Mouse (Mus musculus): ENCODE measurements around the gene Tnpo1. TPM values are rescaled to one million over a fixed set of nuclear protein-coding genes. Genes with fewer than 3 reads are reported as not detected.
A peak's percentile ranks its signal among the peaks of the same experiment; 100 is the strongest.

Gene Tnpo1
- polyA plus RNA-seq, 1 experiment: 15.2 TPM

DNA sequence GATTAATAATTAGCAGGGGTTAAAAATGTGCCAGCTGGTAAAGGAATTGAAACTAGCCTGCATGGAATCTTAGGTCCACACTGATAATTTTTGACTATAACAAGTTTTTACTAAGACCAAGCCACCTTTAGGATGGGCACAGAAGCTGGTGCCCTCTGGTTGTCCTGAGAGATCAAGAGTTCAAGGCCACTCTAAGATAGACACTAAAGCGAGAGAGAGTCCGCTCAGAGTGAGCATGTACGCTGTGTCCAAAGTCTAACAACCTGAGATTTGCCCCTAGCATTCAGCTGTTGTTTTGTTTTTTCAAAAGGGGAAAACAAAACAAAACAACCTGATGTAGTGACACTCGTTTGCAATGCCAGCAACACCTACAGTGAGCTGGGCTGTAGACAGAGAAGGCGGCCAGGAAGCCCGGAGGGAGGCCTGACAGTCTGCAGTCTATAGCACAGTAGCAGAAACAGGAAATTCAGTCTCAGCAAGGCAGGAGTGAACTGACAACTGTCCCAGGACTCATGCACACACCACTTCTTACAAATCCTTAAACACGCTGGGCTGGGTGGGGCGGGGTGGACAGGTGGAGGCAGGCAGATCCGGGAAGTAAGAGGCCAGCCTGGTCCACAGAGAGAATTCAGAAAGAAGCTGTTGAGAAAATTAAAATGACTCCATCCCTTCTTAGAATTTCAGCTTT is 57.8 kb downstream of the Tnpo1 start:
- TF ChIP-seq POLR2A (IDR thresholded peaks at IDR 0.05; ENCODE audit: low read depth, low read length) (no peak), CTCF (IDR thresholded peaks at IDR 0.05; ENCODE audit: extremely low read depth, insufficient read depth, insufficient read length, insufficient replicate concordance) (no peak)
- H3K4me3 ChIP-seq (ENCODE audit: extremely low read depth, insufficient read depth, insufficient read length): no peak overlapping the region
- H3K27me3 ChIP-seq (ENCODE audit: control insufficient read depth, insufficient read depth, low read length): no peaks in the 10 kb centered on the region
- WGBS: 93% methylated on average over 9 of the region's 9 CpGs
- H3K36me3 ChIP-seq (ENCODE audit: control insufficient read depth, insufficient read depth, low read length): peaks cover 43% of the 10 kb centered on the region
- no peaks in the 10 kb centered on the region for H3K4me1 ChIP-seq (ENCODE audit: control insufficient read depth, insufficient read depth, insufficient read length)
- DNase-seq (ENCODE audit: low read depth in 1 of 2, low spot score in 2 of 2): no peak
- H3K27ac ChIP-seq (ENCODE audit: insufficient read depth, low read length): no peak overlapping the region

DNA sequence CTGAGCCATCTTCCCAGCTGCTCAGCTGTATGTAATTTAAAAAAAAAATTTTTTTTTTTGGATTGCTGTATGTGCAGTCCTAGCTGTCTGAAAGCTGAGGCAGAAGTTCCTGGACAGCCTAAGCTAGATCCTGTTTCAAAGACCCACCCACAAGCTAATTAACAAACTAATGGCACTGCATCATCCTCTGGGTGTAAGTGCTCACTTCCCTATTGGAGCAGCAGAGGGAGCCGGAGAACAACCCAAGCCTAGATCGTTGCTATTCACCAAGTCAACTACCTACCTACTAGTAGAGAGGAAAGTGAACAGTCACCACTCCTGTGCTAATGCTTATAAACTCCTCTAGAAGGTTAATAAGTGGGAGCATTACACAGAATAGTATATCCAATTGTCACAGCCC is 58.4 kb downstream of the Tnpo1 start:
- TF ChIP-seq POLR2A (IDR thresholded peaks at IDR 0.05; ENCODE audit: low read depth, low read length) (no peak), CTCF (IDR thresholded peaks at IDR 0.05; ENCODE audit: extremely low read depth, insufficient read depth, insufficient read length, insufficient replicate concordance) (peak; percentile 72; the same call in 1 of the 2 replicates)
- H3K27ac ChIP-seq (ENCODE audit: insufficient read depth, low read length): no peak overlapping the region
- H3K4me3 ChIP-seq (ENCODE audit: extremely low read depth, insufficient read depth, insufficient read length): no peak overlapping the region
- DNase-seq (ENCODE audit: low read depth in 1 of 2, low spot score in 2 of 2): peak; percentile 34 to 45
- no peaks in the 10 kb centered on the region for H3K4me1 ChIP-seq (ENCODE audit: control insufficient read depth, insufficient read depth, insufficient read length)
- H3K36me3 ChIP-seq (ENCODE audit: control insufficient read depth, insufficient read depth, low read length): peaks cover 45% of the 10 kb centered on the region
- H3K27me3 ChIP-seq (ENCODE audit: control insufficient read depth, insufficient read depth, low read length): no peaks in the 10 kb centered on the region
- WGBS: 26% methylated on average over 2 of the region's 2 CpGs

DNA sequence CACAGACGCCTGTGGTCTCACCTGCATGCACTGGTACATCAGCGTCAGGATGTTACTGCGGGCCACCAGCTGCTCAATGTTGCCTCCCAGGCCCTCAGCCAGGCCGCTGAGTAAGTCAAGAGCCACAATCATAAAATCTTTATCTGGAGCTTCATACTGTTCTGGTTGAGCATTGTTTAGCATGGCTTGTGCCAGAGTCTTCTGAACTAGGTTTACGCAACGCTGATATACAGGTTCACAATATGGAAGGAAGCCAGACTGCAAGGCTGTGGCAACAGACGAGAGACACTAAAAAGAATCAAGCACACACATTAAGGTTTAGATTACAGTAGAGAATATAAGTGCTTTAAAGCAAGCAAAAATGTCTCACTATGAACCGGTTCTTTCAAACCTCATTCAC is 70.9 kb downstream of the Tnpo1 start:
- no peaks in the 10 kb centered on the region for H3K27me3 ChIP-seq (ENCODE audit: control insufficient read depth, insufficient read depth, low read length)

DNA sequence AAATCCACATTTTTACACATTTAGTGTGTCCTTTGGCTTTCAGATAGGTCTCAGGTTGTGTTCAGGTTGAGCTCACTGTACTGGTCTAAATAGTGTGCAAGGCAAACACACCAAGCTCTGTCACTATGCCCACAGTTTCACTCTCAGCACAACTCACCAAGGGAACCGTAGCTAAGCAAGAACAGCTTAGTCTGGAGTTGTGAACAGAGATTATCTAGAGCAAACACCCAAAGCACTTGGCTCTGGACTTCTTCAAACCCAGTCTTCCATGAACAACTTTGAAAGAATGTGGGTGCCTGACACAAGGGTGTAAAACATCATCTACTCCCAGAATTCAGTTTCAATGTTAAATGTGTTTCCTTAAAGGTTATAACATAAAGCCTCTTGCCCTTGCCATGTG is 80.4 kb downstream of the Tnpo1 start:
- WGBS: 97% methylated on average over 1 of the region's 1 CpGs
- no peak for DNase-seq (ENCODE audit: low read depth in 1 of 2, low spot score in 2 of 2)
- H3K27ac ChIP-seq (ENCODE audit: insufficient read depth, low read length): no peak overlapping the region

More for the DNA sequence above, 70.9 kb downstream of the Tnpo1 start:
- H3K27ac ChIP-seq (ENCODE audit: insufficient read depth, low read length): no peak overlapping the region
- no peaks in the 10 kb centered on the region for H3K4me1 ChIP-seq (ENCODE audit: control insufficient read depth, insufficient read depth, insufficient read length)
- no peak for TF ChIP-seq POLR2A (IDR thresholded peaks at IDR 0.05; ENCODE audit: low read depth, low read length)
- TF ChIP-seq CTCF (IDR thresholded peaks at IDR 0.05; ENCODE audit: extremely low read depth, insufficient read depth, insufficient read length, insufficient replicate concordance): no peak
- H3K36me3 ChIP-seq (ENCODE audit: control insufficient read depth, insufficient read depth, low read length): peaks cover 46% of the 10 kb centered on the region
- no peak overlapping the region for H3K4me3 ChIP-seq (ENCODE audit: extremely low read depth, insufficient read depth, insufficient read length)
- DNase-seq (ENCODE audit: low read depth in 1 of 2, low spot score in 2 of 2): no peak
- WGBS: 91% methylated on average over 8 of the region's 8 CpGs

DNA sequence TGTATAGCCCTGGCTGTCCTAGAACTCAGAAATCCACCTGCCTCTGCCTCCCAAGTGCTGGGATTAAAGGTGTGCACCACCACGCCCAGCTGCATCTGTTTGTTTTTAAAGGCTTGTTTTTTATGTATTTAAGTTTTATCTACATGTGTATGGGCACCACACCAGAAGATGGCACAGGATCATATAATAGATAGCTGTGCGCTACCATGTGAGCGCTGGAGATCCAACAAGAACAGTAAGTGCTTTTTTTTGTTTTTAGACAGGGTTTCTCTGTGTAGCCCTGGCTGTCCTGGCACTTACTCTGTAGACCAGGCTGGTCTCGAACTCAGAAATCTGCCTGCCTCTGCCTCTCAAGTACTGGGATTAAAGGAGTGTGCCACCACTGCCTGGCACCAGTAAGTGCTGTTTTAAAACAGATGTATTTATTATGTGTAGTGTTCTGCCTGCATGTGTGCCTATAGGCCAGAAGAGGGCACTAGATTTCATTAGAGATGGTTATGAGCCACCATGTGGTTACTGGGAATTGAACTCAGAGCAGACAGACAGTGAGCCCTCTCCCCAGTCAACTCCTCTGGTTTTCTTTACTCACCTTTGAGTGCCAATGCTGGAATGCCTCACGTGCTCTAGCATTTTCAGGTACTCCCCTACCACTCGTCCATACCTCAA is 89.6 kb downstream of the Tnpo1 start:
- no peak overlapping the region for H3K27ac ChIP-seq (ENCODE audit: insufficient read depth, low read length)
- H3K4me1 ChIP-seq (ENCODE audit: control insufficient read depth, insufficient read depth, insufficient read length): peaks cover 3% of the 10 kb centered on the region; the same call in 1 of the 2 replicates
- DNase-seq (ENCODE audit: low read depth in 1 of 2, low spot score in 2 of 2): no peak
- WGBS: 88% methylated on average over 6 of the region's 6 CpGs
- no peak overlapping the region for H3K4me3 ChIP-seq (ENCODE audit: extremely low read depth, insufficient read depth, insufficient read length)
- TF ChIP-seq POLR2A (IDR thresholded peaks at IDR 0.05; ENCODE audit: low read depth, low read length): no peak
- TF ChIP-seq CTCF (IDR thresholded peaks at IDR 0.05; ENCODE audit: extremely low read depth, insufficient read depth, insufficient read length, insufficient replicate concordance): no peak
- H3K27me3 ChIP-seq (ENCODE audit: control insufficient read depth, insufficient read depth, low read length): no peaks in the 10 kb centered on the region
- H3K36me3 ChIP-seq (ENCODE audit: control insufficient read depth, insufficient read depth, low read length): peaks cover 4% of the 10 kb centered on the region

More for the DNA sequence above, 80.4 kb downstream of the Tnpo1 start:
- no peak for TF ChIP-seq CTCF (IDR thresholded peaks at IDR 0.05; ENCODE audit: extremely low read depth, insufficient read depth, insufficient read length, insufficient replicate concordance)
- TF ChIP-seq POLR2A (IDR thresholded peaks at IDR 0.05; ENCODE audit: low read depth, low read length): no peak
- peaks cover 18% of the 10 kb centered on the region for H3K36me3 ChIP-seq (ENCODE audit: control insufficient read depth, insufficient read depth, low read length)
- no peaks in the 10 kb centered on the region for H3K4me1 ChIP-seq (ENCODE audit: control insufficient read depth, insufficient read depth, insufficient read length)
- H3K27me3 ChIP-seq (ENCODE audit: control insufficient read depth, insufficient read depth, low read length): no peaks in the 10 kb centered on the region
- no peak overlapping the region for H3K4me3 ChIP-seq (ENCODE audit: extremely low read depth, insufficient read depth, insufficient read length)

DNA sequence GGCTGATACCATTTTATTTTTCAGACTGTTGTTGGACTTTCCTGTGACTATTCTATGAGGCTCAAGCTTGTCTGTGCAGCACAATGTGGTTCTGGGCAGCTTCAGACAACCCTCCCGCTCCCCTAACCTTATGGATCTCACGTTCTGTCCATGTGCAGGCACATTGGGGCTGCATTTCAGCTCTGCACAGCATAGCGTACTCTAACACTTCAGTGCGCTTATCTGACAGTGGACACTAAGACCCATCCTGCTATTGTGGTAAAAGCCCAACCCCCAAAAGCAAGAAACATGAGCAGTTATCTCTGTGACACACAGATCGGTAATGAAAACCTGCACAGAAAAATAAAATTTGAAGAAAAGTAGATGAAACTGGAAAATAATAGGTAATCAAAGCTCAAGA is 90.4 kb downstream of the Tnpo1 start:
- WGBS: 83% methylated on average over 5 of the region's 5 CpGs
- TF ChIP-seq POLR2A (IDR thresholded peaks at IDR 0.05; ENCODE audit: low read depth, low read length) (no peak), CTCF (IDR thresholded peaks at IDR 0.05; ENCODE audit: extremely low read depth, insufficient read depth, insufficient read length, insufficient replicate concordance) (no peak)

DNA sequence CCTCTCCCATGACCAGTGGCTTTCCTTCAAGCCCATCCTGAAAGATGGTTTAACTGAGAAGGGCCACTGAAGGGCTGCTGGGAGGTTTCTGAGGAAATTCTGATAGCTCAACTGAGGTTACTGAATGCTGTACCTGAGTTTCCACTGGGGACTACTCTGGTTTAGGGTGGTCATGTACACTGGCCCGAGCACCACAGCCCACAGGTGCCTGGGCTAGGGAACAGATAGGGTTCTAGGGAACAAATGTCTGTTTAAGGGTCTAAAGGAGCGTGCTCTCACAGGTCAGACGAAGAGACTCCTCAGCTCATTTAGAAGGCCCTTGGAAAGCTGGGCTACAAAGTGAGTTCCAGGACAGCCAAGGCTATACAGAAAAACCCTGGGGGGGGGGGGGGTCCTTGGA is 91.5 kb downstream of the Tnpo1 start:
- H3K4me3 ChIP-seq (ENCODE audit: extremely low read depth, insufficient read depth, insufficient read length): no peak overlapping the region
- H3K36me3 ChIP-seq (ENCODE audit: control insufficient read depth, insufficient read depth, low read length): peaks cover 1% of the 10 kb centered on the region; the same call in 1 of the 2 replicates
- H3K27ac ChIP-seq (ENCODE audit: insufficient read depth, low read length): no peak overlapping the region
- H3K4me1 ChIP-seq (ENCODE audit: control insufficient read depth, insufficient read depth, insufficient read length): peaks cover 3% of the 10 kb centered on the region; the same call in 1 of the 2 replicates
- no peaks in the 10 kb centered on the region for H3K27me3 ChIP-seq (ENCODE audit: control insufficient read depth, insufficient read depth, low read length)
- WGBS: 91% methylated on average over 3 of the region's 3 CpGs
- DNase-seq (ENCODE audit: low read depth in 1 of 2, low spot score in 2 of 2): no peak
- TF ChIP-seq POLR2A (IDR thresholded peaks at IDR 0.05; ENCODE audit: low read depth, low read length) (no peak), CTCF (IDR thresholded peaks at IDR 0.05; ENCODE audit: extremely low read depth, insufficient read depth, insufficient read length, insufficient replicate concordance) (no peak)

More for the DNA sequence above, 90.4 kb downstream of the Tnpo1 start:
- Histone ChIP-seq H3K36me3 (ENCODE audit: control insufficient read depth, insufficient read depth, low read length) (peaks cover 4% of the 10 kb centered on the region), H3K27me3 (ENCODE audit: control insufficient read depth, insufficient read depth, low read length) (no peaks in the 10 kb centered on the region), H3K4me1 (ENCODE audit: control insufficient read depth, insufficient read depth, insufficient read length) (peaks cover 3% of the 10 kb centered on the region; the same call in 1 of the 2 replicates), H3K27ac (ENCODE audit: insufficient read depth, low read length) (no peak overlapping the region), H3K4me3 (ENCODE audit: extremely low read depth, insufficient read depth, insufficient read length) (no peak overlapping the region)
- DNase-seq (ENCODE audit: low read depth in 1 of 2, low spot score in 2 of 2): no peak
